Comparison of ENCODE assay signal across 9 mouse cellular contexts in the genomic region with DNA sequence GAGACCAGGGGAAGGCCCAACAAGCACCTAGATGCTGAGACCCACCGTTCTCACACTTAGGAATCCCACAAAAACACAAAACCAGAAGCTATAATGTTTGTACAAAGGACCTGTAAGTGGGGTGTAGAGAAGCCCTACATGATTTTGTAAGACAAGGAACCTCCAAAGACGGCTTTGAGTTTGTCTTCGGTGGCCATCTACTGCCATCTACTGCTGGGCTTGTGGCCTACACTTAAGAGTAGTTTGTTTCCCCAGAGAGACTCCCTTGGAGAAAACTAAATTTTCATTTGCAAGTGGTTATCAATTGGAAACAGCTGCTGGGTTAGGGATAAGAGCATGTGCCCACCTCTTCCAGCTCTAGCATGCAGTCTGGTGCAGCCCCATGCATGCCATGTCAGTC. TPM values are rescaled to one million over a fixed set of nuclear protein-coding genes. Genes with fewer than 3 reads are reported as not detected.
DNase-seq lines count a peak whose midpoint lies in the region; ATAC-seq and TF ChIP-seq lines count a peak whose summit lies in the region.
"Had no signal": no experiment of that assay in that cellular context is flagged by ENCODE, and none has a peak within 500 bp of the region (broad histone marks: within the 10 kb centered on the region; RNA-seq: fewer than 3 reads in every experiment).

No protein-coding gene starts in this region.

- dilution Hi-C loops in CH12.LX (cut with MboI; ENCODE audit: extremely low pct_ligation_motif_present, extremely low pct_unique_long_range_greater_than_20kb, low sequenced_read_pairs): no loop called here

- H3K4me2 ChIP-seq in hindbrain, embryonic 12.5 days (replicated peaks): no peak overlapping the region
- H3K4me2 ChIP-seq in CH12.LX (ENCODE audit: insufficient read depth, low read depth, poor library complexity, severe bottlenecking): no peak overlapping the region
- H3K4me2 ChIP-seq in lung, postnatal 0 days (replicated peaks; ENCODE audit: low read depth, low read length): no peak overlapping the region
- H3K4me2 ChIP-seq: limb, embryonic 15.5 days had no signal

- in situ Hi-C loops in CH12.LX (cut with MboI; ENCODE audit: low pct_ligation_motif_present, low pct_unique_long_range_greater_than_20kb, low sequenced_read_pairs): no loop called here

- no peaks in the 10 kb centered on the region for H3K4me1 ChIP-seq in hindbrain, embryonic 10.5 days (replicated peaks)
- H3K4me1 ChIP-seq in hindbrain, embryonic 12.5 days: no peaks in the 10 kb centered on the region
- no peaks in the 10 kb centered on the region for H3K4me1 ChIP-seq in CH12.LX (ENCODE audit: control insufficient read depth in 1 of 2, insufficient read depth in 2 of 2)
- no peaks in the 10 kb centered on the region for H3K4me1 ChIP-seq in lung, postnatal 0 days (ENCODE audit: insufficient read depth, low read depth, low read length)
- H3K4me1 ChIP-seq: limb, embryonic 15.5 days had no signal

- TF ChIP-seq CTCF in CH12.LX (conservative IDR thresholded peaks at IDR 0.05 in 1 of 2, IDR thresholded peaks at IDR 0.05 in 1 of 2; ENCODE audit: low read depth in 2 of 2, low read length in 2 of 2): peak; percentile 29 to 85; a peak in 3 of 4 replicates
- peak; percentile 73 for TF ChIP-seq CTCF in lung, postnatal 0 days (IDR thresholded peaks at IDR 0.05)

- H3K27me3 ChIP-seq in hindbrain, embryonic 10.5 days (ENCODE audit: insufficient read depth, poor library complexity, severe bottlenecking): no peaks in the 10 kb centered on the region
- no peaks in the 10 kb centered on the region for H3K27me3 ChIP-seq in hindbrain, embryonic 12.5 days
- no peaks in the 10 kb centered on the region for H3K27me3 ChIP-seq in CH12.LX (replicated peaks)
- H3K27me3 ChIP-seq in lung, postnatal 0 days (replicated peaks; ENCODE audit: insufficient read depth, low read length): no peaks in the 10 kb centered on the region

- no peak overlapping the region for H3K4me3 ChIP-seq in hindbrain, embryonic 10.5 days
- no peak overlapping the region for H3K4me3 ChIP-seq in hindbrain, embryonic 12.5 days
- no peak overlapping the region for H3K4me3 ChIP-seq in CH12.LX (replicated peaks in 1 of 3; ENCODE audit: low read depth in 2 of 3, low read length in 2 of 3, poor library complexity in 1 of 3)
- H3K4me3 ChIP-seq in lung, postnatal 0 days (ENCODE audit: low read depth, low read length): no peak overlapping the region
- H3K4me3 ChIP-seq: limb, embryonic 15.5 days had no signal

- no peak for TF ChIP-seq EP300 in CH12.LX (IDR thresholded peaks at IDR 0.05; ENCODE audit: low read length)
- TF ChIP-seq EP300 in lung, postnatal 0 days (IDR thresholded peaks at IDR 0.05): no peak

- peak; percentile 24 for DNase-seq in hindbrain, embryonic 10.5 days (ENCODE audit: low spot score)
- DNase-seq in CH12.LX (ENCODE audit: extremely low read depth): peak; percentile 42
- peak; percentile 31 for DNase-seq in adrenal gland, postnatal 25 days
- peak; percentile 40 to 68 for DNase-seq in kidney, postnatal 36 days
- DNase-seq in lung, postnatal 0 days (ENCODE audit: low spot score): peak; percentile 69
- DNase-seq in thymus, postnatal 25 days: peak; percentile 20

- H3K9ac ChIP-seq in hindbrain, embryonic 12.5 days: no peak overlapping the region
- no peak overlapping the region for H3K9ac ChIP-seq in CH12.LX (ENCODE audit: insufficient read depth, low read depth)
- H3K9ac ChIP-seq in lung, postnatal 0 days (replicated peaks; ENCODE audit: low read depth): no peak overlapping the region
- H3K9ac ChIP-seq: limb, embryonic 15.5 days had no signal

- TF ChIP-seq POLR2A in CH12.LX (IDR thresholded peaks at IDR 0.05; ENCODE audit: low read depth, low read length): no peak

- H3K79me2 ChIP-seq in CH12.LX (replicated peaks; ENCODE audit: control insufficient read depth, extremely low read depth, insufficient read depth, poor library complexity, severe bottlenecking): no peaks in the 10 kb centered on the region

- no peaks in the 10 kb centered on the region for H3K36me3 ChIP-seq in hindbrain, embryonic 10.5 days
- H3K36me3 ChIP-seq in hindbrain, embryonic 12.5 days: no peaks in the 10 kb centered on the region
- H3K36me3 ChIP-seq in CH12.LX (replicated peaks in 1 of 2; ENCODE audit: control insufficient read depth in 1 of 2, insufficient read depth in 1 of 2, low read length in 1 of 2): no peaks in the 10 kb centered on the region
- H3K36me3 ChIP-seq in lung, postnatal 0 days (ENCODE audit: insufficient read depth, low read length): no peaks in the 10 kb centered on the region
- H3K36me3 ChIP-seq: limb, embryonic 15.5 days had no signal

- H3K9me3 ChIP-seq in hindbrain, embryonic 10.5 days: no peaks in the 10 kb centered on the region
- H3K9me3 ChIP-seq in hindbrain, embryonic 12.5 days (replicated peaks): no peaks in the 10 kb centered on the region
- H3K9me3 ChIP-seq in CH12.LX (replicated peaks; ENCODE audit: low read length): no peaks in the 10 kb centered on the region
- H3K9me3 ChIP-seq in lung, postnatal 0 days (ENCODE audit: low read length): no peaks in the 10 kb centered on the region
- H3K9me3 ChIP-seq: limb, embryonic 15.5 days had no signal

- 47% methylated on average over 3 of the region's 3 CpGs for WGBS in hindbrain, embryonic 10.5 days
- 41% methylated on average over 3 of the region's 3 CpGs for WGBS in hindbrain, embryonic 12.5 days
- WGBS in lung, postnatal 0 days: 16% methylated on average over 3 of the region's 3 CpGs

- TF ChIP-seq RAD21 in CH12.LX (IDR thresholded peaks at IDR 0.05; ENCODE audit: low read depth, low read length): peak; percentile 90

- no peak for ATAC-seq in hindbrain, embryonic 12.5 days (ENCODE audit: low FRiP score)
- ATAC-seq in erythroid progenitor cell, adult 5-6 weeks (replicated peaks; ENCODE audit: low FRiP score, poor library complexity, severe bottlenecking): peak; percentile 63
- no peak for ATAC-seq in lung, postnatal 0 days

- no peak overlapping the region for H3K27ac ChIP-seq in hindbrain, embryonic 10.5 days
- H3K27ac ChIP-seq in hindbrain, embryonic 12.5 days: no peak overlapping the region
- no peak overlapping the region for H3K27ac ChIP-seq in CH12.LX (ENCODE audit: insufficient read depth, low read depth)
- H3K27ac ChIP-seq in lung, postnatal 0 days (ENCODE audit: low read length): no peak overlapping the region
- H3K27ac ChIP-seq: limb, embryonic 15.5 days had no signal

RNA-seq across cellular contexts. Expression of gene Taar8a, which starts 3.9 kb away (rescaled TPM):
- polyA plus RNA-seq in hindbrain, embryonic 10.5 days (2016; fragmentation: Nextera tagmentation; extraction: Ambion mirVana): not detected in 2 replicates
- polyA plus RNA-seq in hindbrain, embryonic 12.5 days (2016; fragmentation: Nextera tagmentation; extraction: Ambion mirVana): not detected in 2 replicates
- total RNA-seq in CH12.LX (2012; rRNA removed) (not detected in 2 replicates), CH12.LX (2014; rRNA removed) (not detected in 2 replicates)
- not detected in 2 replicates for polyA plus RNA-seq in CH12.LX (2012; ENCODE audit: insufficient read length, low read depth)
- not detected in 2 replicates for total RNA-seq in adrenal gland, postnatal 25 days (2021)
- not detected in 2 replicates for total RNA-seq in erythroid progenitor cell, adult 5-6 weeks (2015; ENCODE audit: low replicate concordance)
- total RNA-seq in erythroid progenitor cell, adult 5-6 weeks (2017; ENCODE audit: low replicate concordance): not detected in 2 replicates
- polyA plus RNA-seq in lung, postnatal 0 days (2015; fragmentation: Nextera tagmentation; extraction: Ambion mirVana): not detected in 2 replicates
- polyA plus RNA-seq: limb, embryonic 15.5 days had no signal

RNA-seq across cellular contexts. Expression of gene Taar8b, which starts 11.9 kb away (rescaled TPM):
- polyA plus RNA-seq in hindbrain, embryonic 10.5 days (2016; fragmentation: Nextera tagmentation; extraction: Ambion mirVana): not detected in 2 replicates
- not detected in 2 replicates for polyA plus RNA-seq in hindbrain, embryonic 12.5 days (2016; fragmentation: Nextera tagmentation; extraction: Ambion mirVana)
- total RNA-seq in CH12.LX (2012; rRNA removed): not detected in 2 replicates
- total RNA-seq in CH12.LX (2014; rRNA removed): not detected in 2 replicates
- not detected in 2 replicates for polyA plus RNA-seq in CH12.LX (2012; ENCODE audit: insufficient read length, low read depth)
- not detected in 2 replicates for total RNA-seq in adrenal gland, postnatal 25 days (2021)
- not detected in 2 replicates for total RNA-seq in erythroid progenitor cell, adult 5-6 weeks (2015; ENCODE audit: low replicate concordance)
- not detected in 2 replicates for total RNA-seq in erythroid progenitor cell, adult 5-6 weeks (2017; ENCODE audit: low replicate concordance)
- polyA plus RNA-seq in lung, postnatal 0 days (2015; fragmentation: Nextera tagmentation; extraction: Ambion mirVana): not detected in 2 replicates
- polyA plus RNA-seq: limb, embryonic 15.5 days had no signal

RNA-seq across cellular contexts. Expression of gene Taar8c, which starts 21.5 kb away (rescaled TPM):
- not detected in 2 replicates for polyA plus RNA-seq in hindbrain, embryonic 10.5 days (2016; fragmentation: Nextera tagmentation; extraction: Ambion mirVana)
- not detected in 2 replicates for polyA plus RNA-seq in hindbrain, embryonic 12.5 days (2016; fragmentation: Nextera tagmentation; extraction: Ambion mirVana)
- not detected in 2 replicates for total RNA-seq in CH12.LX (2012; rRNA removed)
- not detected in 2 replicates for total RNA-seq in CH12.LX (2014; rRNA removed)
- polyA plus RNA-seq in CH12.LX (2012; ENCODE audit: insufficient read length, low read depth): not detected in 2 replicates
- total RNA-seq in adrenal gland, postnatal 25 days (2021): not detected in 2 replicates
- not detected in 2 replicates for total RNA-seq in erythroid progenitor cell, adult 5-6 weeks (2015; ENCODE audit: low replicate concordance)
- total RNA-seq in erythroid progenitor cell, adult 5-6 weeks (2017; ENCODE audit: low replicate concordance): not detected in 2 replicates
- polyA plus RNA-seq in lung, postnatal 0 days (2015; fragmentation: Nextera tagmentation; extraction: Ambion mirVana): not detected in 2 replicates
- polyA plus RNA-seq: limb, embryonic 15.5 days had no signal

RNA-seq across cellular contexts. Expression of gene Taar9, which starts 29.2 kb away (rescaled TPM):
- 0.41 TPM in 1 of 2 replicates, not detected in the other for polyA plus RNA-seq in hindbrain, embryonic 10.5 days (2016; fragmentation: Nextera tagmentation; extraction: Ambion mirVana)
- not detected in 2 replicates for polyA plus RNA-seq in hindbrain, embryonic 12.5 days (2016; fragmentation: Nextera tagmentation; extraction: Ambion mirVana)
- total RNA-seq in CH12.LX (2012; rRNA removed) (not detected in 2 replicates), CH12.LX (2014; rRNA removed) (not detected in 2 replicates)
- polyA plus RNA-seq in CH12.LX (2012; ENCODE audit: insufficient read length, low read depth): not detected in 2 replicates
- not detected in 2 replicates for total RNA-seq in adrenal gland, postnatal 25 days (2021)
- total RNA-seq in erythroid progenitor cell, adult 5-6 weeks (2015; ENCODE audit: low replicate concordance): not detected in 2 replicates
- not detected in 2 replicates for total RNA-seq in erythroid progenitor cell, adult 5-6 weeks (2017; ENCODE audit: low replicate concordance)
- not detected in 2 replicates for polyA plus RNA-seq in lung, postnatal 0 days (2015; fragmentation: Nextera tagmentation; extraction: Ambion mirVana)
- polyA plus RNA-seq: limb, embryonic 15.5 days had no signal

RNA-seq across cellular contexts. Expression of gene Taar7f, which starts 30.9 kb away (rescaled TPM):
- polyA plus RNA-seq in hindbrain, embryonic 10.5 days (2016; fragmentation: Nextera tagmentation; extraction: Ambion mirVana): not detected in 2 replicates
- polyA plus RNA-seq in hindbrain, embryonic 12.5 days (2016; fragmentation: Nextera tagmentation; extraction: Ambion mirVana): not detected in 2 replicates
- not detected in 2 replicates for total RNA-seq in CH12.LX (2012; rRNA removed)
- not detected in 2 replicates for total RNA-seq in CH12.LX (2014; rRNA removed)
- polyA plus RNA-seq in CH12.LX (2012; ENCODE audit: insufficient read length, low read depth): not detected in 2 replicates
- total RNA-seq in adrenal gland, postnatal 25 days (2021): not detected in 2 replicates
- not detected in 2 replicates for total RNA-seq in erythroid progenitor cell, adult 5-6 weeks (2015; ENCODE audit: low replicate concordance)
- not detected in 2 replicates for total RNA-seq in erythroid progenitor cell, adult 5-6 weeks (2017; ENCODE audit: low replicate concordance)
- not detected in 2 replicates for polyA plus RNA-seq in lung, postnatal 0 days (2015; fragmentation: Nextera tagmentation; extraction: Ambion mirVana)
- polyA plus RNA-seq: limb, embryonic 15.5 days had no signal
